Mouse (Mus musculus): ENCODE data around the gene Atp2b2.

DNA sequence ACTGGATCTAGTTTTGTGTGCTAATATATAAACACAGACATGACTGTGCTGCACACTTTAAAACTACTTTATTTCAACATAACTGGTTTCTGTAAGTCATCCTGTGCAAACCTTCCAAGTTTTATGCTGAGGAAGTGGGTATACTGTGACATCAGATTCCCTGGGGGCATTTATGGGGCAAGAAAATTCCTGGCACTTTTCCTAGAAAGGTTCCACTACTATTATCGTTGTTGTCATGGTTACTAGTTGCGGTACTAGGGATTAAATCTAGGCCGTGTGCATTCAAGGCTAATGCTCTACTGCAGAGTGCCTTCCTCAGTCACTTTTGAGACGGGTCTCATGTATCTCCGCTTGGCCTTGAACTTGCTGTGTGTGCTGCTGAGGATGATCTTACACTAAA is 236.2 kb downstream of the Atp2b2 start:
- no peak for TF ChIP-seq CTCF (IDR thresholded peaks at IDR 0.05; ENCODE audit: borderline replicate concordance, insufficient read depth, low read length)
- TF ChIP-seq POLR2A (IDR thresholded peaks at IDR 0.05; ENCODE audit: low read depth, low read length), result no peak

Data from embryonic fibroblast, embryonic 13.5 days (primary cell).